In the genomic region with DNA sequence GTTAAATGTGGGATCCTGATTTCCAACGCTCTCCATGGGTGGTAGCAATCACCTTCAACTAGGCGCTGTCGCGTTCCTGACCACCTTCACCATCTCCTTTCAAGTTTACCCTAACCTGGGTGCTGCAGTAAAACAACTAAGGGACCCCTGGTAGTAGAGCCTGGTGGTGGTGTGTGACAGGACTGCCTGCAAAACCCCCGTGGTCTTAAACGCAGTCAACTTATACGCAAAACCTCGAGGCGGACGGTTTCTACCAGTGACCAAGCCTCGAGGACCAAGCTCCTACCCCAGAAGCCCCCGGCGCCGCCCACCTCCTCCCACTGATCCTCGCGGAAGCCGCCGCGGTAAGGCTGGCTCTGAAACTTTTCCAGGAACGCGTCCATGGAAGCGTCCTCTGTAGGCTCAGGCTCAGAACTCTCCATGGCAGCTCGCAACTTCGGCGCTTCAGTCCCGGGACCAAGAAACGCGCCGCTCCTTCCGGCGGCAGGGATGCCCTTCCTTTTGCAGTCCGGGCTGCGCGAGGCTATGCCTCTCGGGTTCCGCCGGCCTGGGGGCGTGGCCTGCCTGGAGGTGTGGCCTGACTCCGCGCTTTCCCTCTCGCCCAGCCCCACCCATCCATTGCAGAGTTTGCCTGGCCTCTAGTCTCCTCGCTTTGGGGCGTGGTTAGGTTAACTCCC, we compare ENCODE assay signal across 8 mouse cellular contexts. TPM values are rescaled to one million over a fixed set of nuclear protein-coding genes. Genes with fewer than 3 reads are reported as not detected.
DNase-seq lines count a peak whose midpoint lies in the region; ATAC-seq and TF ChIP-seq lines count a peak whose summit lies in the region.

Ttc4 (minus strand) TSS at position 503 of the 677 bp plus-strand sequence.

- peak within 1 kb of the TSS; percentile 83 for H3K9ac ChIP-seq in hindbrain, embryonic 13.5 days

- H3K4me2 ChIP-seq in hindbrain, embryonic 13.5 days = peak within 1 kb of the TSS; percentile 90

- peak; percentile 79 for ATAC-seq in Patski
- ATAC-seq in hindbrain, embryonic 13.5 days (ENCODE audit: low FRiP score) = peak; percentile 95

- POLR2A ChIA-PET in Patski (lab: Charles Lee) = no interaction called here

- H3K4me3 ChIP-seq in hindbrain, embryonic 13.5 days = peak within 1 kb of the TSS; percentile 82

- no peaks in the 10 kb centered on the region for H3K9me3 ChIP-seq in hindbrain, embryonic 13.5 days

- H3K36me3 ChIP-seq in hindbrain, embryonic 13.5 days = peaks cover 33% of the 10 kb centered on the region

- peaks cover 11% of the 10 kb centered on the region for H3K4me1 ChIP-seq in hindbrain, embryonic 13.5 days (replicated peaks)

- in situ Hi-C loops in Patski (cut with MboI; ENCODE audit: low pct_unique_long_range_greater_than_20kb) = no loop called here

- CTCF ChIA-PET in Patski (lab: Charles Lee) = interaction anchor here (0.9 to 2.0 kb wide), 2 partner anchors 41 to 48 kb away, joined by 3 to 5 read pairs; no protein-coding TSS in a partner anchor

- TF ChIP-seq CTCF in Patski (IDR thresholded peaks at IDR 0.05) = no peak

- no peaks in the 10 kb centered on the region for H3K27me3 ChIP-seq in Patski
- H3K27me3 ChIP-seq in hindbrain, embryonic 13.5 days = no peaks in the 10 kb centered on the region

- peak; percentile 46 for DNase-seq in Patski (ENCODE audit: low read depth, low spot score)
- DNase-seq in cerebellum, postnatal 14 days = peak; percentile 91 to 94
- DNase-seq in frontal cortex, postnatal 14 days (ENCODE audit: low spot score in 2 of 2) = peak; percentile 66 to 78
- peak; percentile 79 to 81 for DNase-seq in layer of hippocampus, postnatal 25 days (ENCODE audit: extremely low spot score in 1 of 2, low spot score in 1 of 2)
- peak; percentile 89 for DNase-seq in lung, postnatal 25 days (ENCODE audit: low spot score)
- DNase-seq in retina, embryonic 14.5 days (ENCODE audit: low spot score) = peak; percentile 96
- peak; percentile 97 for DNase-seq in thymus, postnatal 4 days

- WGBS in hindbrain, embryonic 13.5 days = under 1% methylated on average over 43 of the region's 43 CpGs

- H3K27ac ChIP-seq in hindbrain, embryonic 13.5 days = no peak within 1 kb of the TSS

RNA-seq across cellular contexts. Expression of gene Ttc4, which starts in this region (rescaled TPM):
- 20.5 TPM for polyA plus RNA-seq in Patski (2021)
- 111 and 112 TPM in 2 replicates for polyA plus RNA-seq in hindbrain, embryonic 13.5 days (2015; fragmentation: Nextera tagmentation; extraction: Ambion mirVana)
- total RNA-seq in layer of hippocampus, postnatal 25 days (2021) = 10 to 100 TPM; 40.1 to 47.6 TPM

Comparison
In these comparisons a context has a peak if more than half of its experiments do, and no peak if none do; other contexts are left out.
1. DNase-seq: peak in every context shown above with its lines; median percentile 97 in thymus, postnatal 4 days; 96 in retina, embryonic 14.5 days; 92 in cerebellum, postnatal 14 days; 89 in lung, postnatal 25 days; 80 in layer of hippocampus, postnatal 25 days; 72 in frontal cortex, postnatal 14 days; 46 in Patski.